Mouse (Mus musculus): ENCODE data around the gene Nfasc. TPM values are rescaled to one million over a fixed set of nuclear protein-coding genes. Genes with fewer than 3 reads are reported as not detected.

Nfasc gene
- polyA plus RNA-seq, 1 experiment from 2014 or later, result 3.5 TPM

GRCm38 (mm10) chr1:132602161-132602560 is 139.4 kb downstream of the Nfasc start:
- no peaks in the 10 kb centered on the region for H3K9me3 ChIP-seq
- WGBS, result 41% methylated on average over 8 of the region's 8 CpGs
- H3K4me1 ChIP-seq, result no peaks in the 10 kb centered on the region; the same call in 1 of the 2 replicates
- H3K36me3 ChIP-seq, result no peaks in the 10 kb centered on the region
- H3K9ac ChIP-seq, result no peak overlapping the region
- H3K4me2 ChIP-seq (replicated peaks), result no peak overlapping the region
- ATAC-seq (ENCODE audit: insufficient number of reproducible peaks, insufficient read depth, low FRiP score, low TSS enrichment), result 0 out of 2 replicates have a peak, but pooled peaks have one; percentile 67
- H3K27me3 ChIP-seq, result no peaks in the 10 kb centered on the region
- no peak overlapping the region for H3K27ac ChIP-seq
- no peak overlapping the region for H3K4me3 ChIP-seq

GRCm38 (mm10) chr1:132598024-132598423 is 143.6 kb downstream of the Nfasc start:
- WGBS, result 86% methylated on average over 5 of the region's 5 CpGs
- H3K4me1 ChIP-seq, result peaks cover 3% of the 10 kb centered on the region; the same call in 1 of the 2 replicates
- H3K4me2 ChIP-seq (replicated peaks), result no peak overlapping the region
- H3K27me3 ChIP-seq, result no peaks in the 10 kb centered on the region
- no peak overlapping the region for H3K4me3 ChIP-seq
- no peaks in the 10 kb centered on the region for H3K9me3 ChIP-seq
- ATAC-seq (ENCODE audit: insufficient number of reproducible peaks, insufficient read depth, low FRiP score, low TSS enrichment), result no peak
- no peak overlapping the region for H3K27ac ChIP-seq
- H3K9ac ChIP-seq, result no peak overlapping the region
- H3K36me3 ChIP-seq, result no peaks in the 10 kb centered on the region

GRCm38 (mm10) chr1:132595741-132596140 is 145.9 kb downstream of the Nfasc start:
- ATAC-seq (ENCODE audit: insufficient number of reproducible peaks, insufficient read depth, low FRiP score, low TSS enrichment), result no peak

GRCm38 (mm10) chr1:132594587-132594986 is 147.0 kb downstream of the Nfasc start:
- no peak overlapping the region for H3K27ac ChIP-seq
- no peak overlapping the region for H3K9ac ChIP-seq
- H3K9me3 ChIP-seq, result no peaks in the 10 kb centered on the region
- H3K4me3 ChIP-seq, result no peak overlapping the region
- H3K4me1 ChIP-seq, result 0 out of 2 replicates have a peak, but pooled peaks cover 3% of the 10 kb centered on the region
- no peak; the same call in 1 of the 2 replicates for ATAC-seq (ENCODE audit: insufficient number of reproducible peaks, insufficient read depth, low FRiP score, low TSS enrichment)
- no peaks in the 10 kb centered on the region for H3K36me3 ChIP-seq
- H3K4me2 ChIP-seq (replicated peaks), result no peak overlapping the region
- WGBS, result 9% methylated on average over 4 of the region's 4 CpGs
- no peaks in the 10 kb centered on the region for H3K27me3 ChIP-seq

More at GRCm38 (mm10) chr1:132595741-132596140, 145.9 kb downstream of the Nfasc start:
- Histone ChIP-seq H3K9ac (no peak overlapping the region), H3K4me2 (replicated peaks) (no peak overlapping the region), H3K36me3 (no peaks in the 10 kb centered on the region), H3K27me3 (no peaks in the 10 kb centered on the region), H3K4me1 (0 out of 2 replicates have a peak, but pooled peaks cover 3% of the 10 kb centered on the region), H3K27ac (no peak overlapping the region), H3K9me3 (no peaks in the 10 kb centered on the region), H3K4me3 (no peak overlapping the region)
- WGBS, result 47% methylated on average over 6 of the region's 6 CpGs

DNA sequence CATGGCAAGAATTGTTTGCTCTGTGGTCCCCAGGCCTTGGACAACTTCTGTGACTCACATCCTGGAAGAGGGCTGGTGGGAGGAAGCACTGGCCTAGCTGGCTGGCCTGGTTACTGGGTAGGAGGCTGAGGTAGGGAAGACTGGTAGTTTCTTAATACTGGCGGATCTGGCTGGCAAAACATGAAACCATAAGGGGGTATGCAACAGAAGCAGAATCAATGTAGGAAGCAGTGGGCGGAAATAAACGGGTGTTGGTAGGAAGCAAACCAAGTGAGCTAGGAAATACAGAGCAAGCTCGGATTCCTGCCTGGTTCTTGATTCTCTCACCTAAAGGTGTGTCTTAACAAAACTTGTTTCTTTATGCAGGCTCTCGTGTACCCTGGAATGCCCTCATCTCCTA is 149.5 kb downstream of the Nfasc start:
- H3K9ac ChIP-seq, result no peak overlapping the region
- no peak for ATAC-seq (ENCODE audit: insufficient number of reproducible peaks, insufficient read depth, low FRiP score, low TSS enrichment)
- H3K36me3 ChIP-seq, result no peaks in the 10 kb centered on the region
- WGBS, result 88% methylated on average over 5 of the region's 5 CpGs
- no peak overlapping the region for H3K4me2 ChIP-seq (replicated peaks)
- H3K4me1 ChIP-seq, result 0 out of 2 replicates have a peak, but pooled peaks cover 3% of the 10 kb centered on the region
- no peaks in the 10 kb centered on the region for H3K9me3 ChIP-seq
- no peaks in the 10 kb centered on the region for H3K27me3 ChIP-seq
- H3K27ac ChIP-seq, result no peak overlapping the region
- H3K4me3 ChIP-seq, result no peak overlapping the region

DNA sequence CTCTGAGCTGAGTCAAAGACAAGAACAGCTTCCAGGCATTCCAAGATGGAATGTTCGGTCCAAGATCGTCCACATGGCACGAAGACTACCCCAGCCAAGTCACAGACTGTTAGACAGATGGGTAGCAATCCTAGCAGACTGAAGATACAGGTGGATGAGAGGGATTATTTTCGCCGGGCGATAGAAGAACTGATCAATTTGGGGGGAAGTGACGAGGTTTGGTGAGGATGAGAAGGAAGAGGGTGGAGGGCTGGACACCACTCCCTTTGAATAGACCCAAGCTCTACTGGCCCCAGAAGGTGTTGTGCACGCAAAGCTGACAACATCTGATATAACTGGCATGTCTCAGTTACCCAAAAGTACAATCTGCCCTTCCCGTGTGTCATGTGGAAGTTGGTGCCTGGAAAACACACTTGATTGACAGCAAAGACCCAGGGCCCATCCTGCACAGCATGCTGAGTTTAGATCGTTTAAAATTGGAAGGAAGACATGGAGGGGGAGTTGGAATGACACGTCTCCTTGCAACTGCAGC is 150.1 kb downstream of the Nfasc start:
- Histone ChIP-seq H3K4me1 (peaks cover 8% of the 10 kb centered on the region; the same call in 1 of the 2 replicates), H3K4me2 (replicated peaks) (no peak overlapping the region)
- ATAC-seq (ENCODE audit: insufficient number of reproducible peaks, insufficient read depth, low FRiP score, low TSS enrichment), result no peak

DNA sequence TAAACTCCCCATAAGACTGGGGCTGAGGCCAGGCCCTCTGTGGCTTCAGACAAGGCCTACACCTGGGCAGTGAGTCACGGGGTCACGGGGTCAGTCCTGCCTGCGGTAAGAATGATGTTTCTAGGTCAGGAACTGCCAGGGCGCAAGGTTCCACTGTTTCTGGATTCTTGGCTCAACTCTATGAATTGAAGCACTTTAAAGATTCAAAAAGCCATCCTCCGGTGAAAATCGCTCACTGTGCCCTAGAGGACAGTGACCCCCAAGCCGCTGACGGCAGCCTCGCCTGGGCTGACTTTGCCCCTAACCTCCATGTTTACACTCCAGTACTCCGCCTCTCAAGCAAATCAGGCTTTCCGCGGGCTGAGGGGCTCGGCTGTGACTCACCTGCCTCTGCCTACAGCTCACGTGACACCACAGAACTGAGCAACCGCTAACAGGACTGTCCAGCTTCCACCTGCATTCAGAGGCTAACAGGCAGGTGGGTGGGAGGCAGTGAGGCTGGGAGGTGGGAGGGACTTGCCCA is 154.9 kb downstream of the Nfasc start:
- Histone ChIP-seq H3K27ac (no peak overlapping the region), H3K36me3 (no peaks in the 10 kb centered on the region), H3K4me3 (no peak overlapping the region), H3K27me3 (no peaks in the 10 kb centered on the region), H3K9me3 (no peaks in the 10 kb centered on the region), H3K9ac (no peak overlapping the region), H3K4me1 (peaks cover 19% of the 10 kb centered on the region), H3K4me2 (replicated peaks) (no peak overlapping the region)
- no peak for ATAC-seq (ENCODE audit: insufficient number of reproducible peaks, insufficient read depth, low FRiP score, low TSS enrichment)
- 46% methylated on average over 15 of the region's 15 CpGs for WGBS

More for the DNA sequence above, 150.1 kb downstream of the Nfasc start:
- no peaks in the 10 kb centered on the region for H3K9me3 ChIP-seq
- WGBS, result 78% methylated on average over 11 of the region's 11 CpGs
- no peaks in the 10 kb centered on the region for H3K27me3 ChIP-seq
- H3K36me3 ChIP-seq, result no peaks in the 10 kb centered on the region
- H3K9ac ChIP-seq, result no peak overlapping the region
- H3K4me3 ChIP-seq, result no peak overlapping the region
- no peak overlapping the region for H3K27ac ChIP-seq

GRCm38 (mm10) chr1:132585376-132585775 is 156.2 kb downstream of the Nfasc start:
- Histone ChIP-seq H3K36me3 (no peaks in the 10 kb centered on the region), H3K4me3 (no peak overlapping the region), H3K27ac (no peak overlapping the region), H3K9me3 (no peaks in the 10 kb centered on the region), H3K4me1 (peaks cover 28% of the 10 kb centered on the region), H3K4me2 (replicated peaks) (no peak overlapping the region), H3K27me3 (no peaks in the 10 kb centered on the region), H3K9ac (no peak overlapping the region)
- ATAC-seq (ENCODE audit: insufficient number of reproducible peaks, insufficient read depth, low FRiP score, low TSS enrichment), result no peak
- WGBS, result 75% methylated on average over 4 of the region's 4 CpGs

DNA sequence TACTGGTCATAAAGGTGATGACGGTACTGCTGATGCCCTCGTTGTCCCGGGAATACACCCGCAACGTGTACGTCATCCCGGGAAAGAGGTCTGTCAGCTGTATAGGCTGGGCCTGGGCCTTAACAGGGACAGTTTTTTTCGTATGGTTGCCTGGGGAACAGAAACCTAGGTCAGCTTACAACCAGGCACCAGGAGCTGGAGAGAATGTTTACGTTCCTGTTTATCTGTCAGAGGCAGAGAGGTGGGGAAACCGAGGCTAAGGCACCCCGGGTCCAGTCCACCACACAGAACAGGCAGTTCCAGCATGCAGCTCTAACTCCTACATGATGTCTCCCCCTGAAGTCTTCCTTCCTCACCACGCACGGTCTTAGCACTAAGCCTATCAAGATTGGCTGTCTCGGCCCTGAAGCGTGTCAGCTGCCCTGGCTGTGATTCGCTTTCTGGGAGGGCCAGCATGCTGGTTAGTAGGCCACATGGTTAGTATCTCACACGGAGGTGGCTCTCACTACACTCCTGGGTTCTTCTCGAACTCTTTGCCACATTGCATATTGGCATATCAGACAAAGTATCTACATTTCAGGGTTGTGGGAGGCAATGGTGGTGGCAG is 158.5 kb downstream of the Nfasc start:
- no peak overlapping the region for H3K9ac ChIP-seq
- no peak overlapping the region for H3K4me2 ChIP-seq (replicated peaks)
- H3K27me3 ChIP-seq, result no peaks in the 10 kb centered on the region
- no peaks in the 10 kb centered on the region for H3K9me3 ChIP-seq
- H3K36me3 ChIP-seq, result no peaks in the 10 kb centered on the region
- H3K4me3 ChIP-seq, result no peak overlapping the region
- H3K27ac ChIP-seq, result 0 out of 2 replicates have a peak overlapping the region, but pooled peaks have one; percentile 25
- ATAC-seq (ENCODE audit: insufficient number of reproducible peaks, insufficient read depth, low FRiP score, low TSS enrichment), result no peak
- peaks cover 28% of the 10 kb centered on the region for H3K4me1 ChIP-seq
- 85% methylated on average over 18 of the region's 18 CpGs for WGBS

GRCm38 (mm10) chr1:132581845-132582839 is 159.5 kb downstream of the Nfasc start:
- H3K27ac ChIP-seq, result peak overlapping the region; percentile 65
- H3K4me2 ChIP-seq (replicated peaks), result no peak overlapping the region
- H3K4me3 ChIP-seq, result no peak overlapping the region
- ATAC-seq (ENCODE audit: insufficient number of reproducible peaks, insufficient read depth, low FRiP score, low TSS enrichment), result no peak
- 41% methylated on average over 14 of the region's 14 CpGs for WGBS
- H3K9ac ChIP-seq, result no peak overlapping the region
- no peaks in the 10 kb centered on the region for H3K27me3 ChIP-seq
- H3K36me3 ChIP-seq, result no peaks in the 10 kb centered on the region
- H3K9me3 ChIP-seq, result no peaks in the 10 kb centered on the region
- H3K4me1 ChIP-seq, result peaks cover 28% of the 10 kb centered on the region

- WGBS, result 93% methylated on average over 7 of the region's 7 CpGs
- Histone ChIP-seq H3K9ac (no peak overlapping the region), H3K4me2 (replicated peaks) (no peak overlapping the region), H3K27me3 (no peaks in the 10 kb centered on the region), H3K4me3 (no peak overlapping the region), H3K4me1 (peaks cover 22% of the 10 kb centered on the region), H3K27ac (no peak overlapping the region), H3K9me3 (no peaks in the 10 kb centered on the region), H3K36me3 (no peaks in the 10 kb centered on the region)
- no peak for ATAC-seq (ENCODE audit: insufficient number of reproducible peaks, insufficient read depth, low FRiP score, low TSS enrichment)
These were observed 161.5 kb downstream of the Nfasc start for GRCm38 (mm10) chr1:132580063-132580462.

All from embryonic facial prominence, embryonic 12.5 days (tissue).